Mouse (Mus musculus) ovary, postnatal 14 days (tissue): ENCODE data around the gene Trmt1l.
"Not testable (repeated sequence)": the region's sequence is repeated elsewhere in the genome, so short reads cannot be mapped to it uniquely, and the experiment has no call there.

ENCODE experiments used
- DNase-seq: peaks from one replicate; pipeline ENCODE4 v3.0.0; 2022; ENCODE audit warnings: low spot score

The Trmt1l gene

DNA sequence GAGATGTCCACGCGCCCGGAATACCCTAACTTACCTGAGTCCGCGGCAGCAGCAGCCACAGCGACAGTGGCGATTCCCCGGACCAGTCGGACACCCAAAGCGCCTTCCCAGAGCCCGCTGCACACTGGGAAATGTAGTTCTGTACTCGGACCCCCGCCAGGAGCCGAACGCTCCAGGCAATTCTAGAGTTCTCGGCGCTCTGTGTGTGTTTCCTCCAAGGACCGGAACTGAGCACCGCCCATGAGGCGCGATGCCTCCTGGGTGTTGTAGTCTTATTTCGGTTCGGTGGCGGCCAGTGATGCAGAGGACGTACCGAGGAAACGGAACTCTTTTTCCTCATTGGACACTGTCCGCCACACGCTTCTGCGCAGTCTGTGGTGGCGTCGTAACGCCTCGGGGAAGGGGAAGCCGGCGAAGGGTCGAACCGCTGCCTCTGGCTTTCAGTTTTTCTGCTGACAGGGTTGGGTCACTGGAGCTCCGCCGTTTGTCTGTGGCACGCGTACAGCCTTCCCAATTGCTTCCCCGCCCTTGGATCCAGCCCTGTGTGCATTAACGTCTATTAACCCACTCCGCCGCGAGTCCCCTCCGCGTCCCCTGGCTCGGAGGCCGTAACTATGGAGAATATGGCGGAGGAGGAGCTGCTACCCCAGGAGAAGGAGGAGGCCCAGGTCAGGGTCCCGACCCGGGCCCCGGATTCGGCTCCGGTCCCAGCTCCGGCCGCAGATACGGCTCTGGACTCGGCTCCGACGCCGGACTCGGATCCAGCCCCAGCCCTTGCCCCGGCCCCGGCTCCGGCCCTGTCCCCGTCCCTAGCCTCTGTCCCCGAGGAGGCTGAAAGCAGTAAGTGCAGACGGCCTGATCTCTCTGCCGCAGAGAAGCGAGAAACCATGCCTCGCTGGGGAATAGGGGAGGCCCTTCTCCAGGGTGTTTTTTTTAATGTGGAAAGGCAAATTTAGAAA is at the start of gene Trmt1l, which contains the start of gene Swt1:
Gene Trmt1l, plus strand, starts transcription at position 280 of the 959 bp plus-strand sequence.
Gene Swt1, minus strand, starts transcription at position 193 of the 959 bp plus-strand sequence.
- peak; percentile 93 for DNase-seq

DNA sequence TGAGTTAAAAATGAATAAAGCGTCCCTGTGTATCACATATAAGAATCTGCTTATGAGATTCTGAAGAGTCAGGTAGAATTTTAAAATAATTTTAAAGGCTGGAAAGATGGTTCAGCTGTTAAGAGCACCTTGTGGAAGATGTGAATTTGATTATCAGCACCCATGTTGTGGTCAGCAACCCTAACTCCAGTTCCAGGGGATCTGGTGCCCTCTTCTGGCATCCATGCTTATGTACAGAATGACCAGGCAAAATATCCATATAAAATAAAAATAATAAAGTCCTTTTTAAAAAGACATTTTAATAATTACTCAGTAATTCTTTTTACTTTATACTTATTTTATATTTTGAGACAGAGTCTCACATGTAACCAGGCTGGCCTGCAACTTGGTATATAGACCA is 38.3 kb upstream of the Trmt1l start:
- DNase-seq: no peak

DNA sequence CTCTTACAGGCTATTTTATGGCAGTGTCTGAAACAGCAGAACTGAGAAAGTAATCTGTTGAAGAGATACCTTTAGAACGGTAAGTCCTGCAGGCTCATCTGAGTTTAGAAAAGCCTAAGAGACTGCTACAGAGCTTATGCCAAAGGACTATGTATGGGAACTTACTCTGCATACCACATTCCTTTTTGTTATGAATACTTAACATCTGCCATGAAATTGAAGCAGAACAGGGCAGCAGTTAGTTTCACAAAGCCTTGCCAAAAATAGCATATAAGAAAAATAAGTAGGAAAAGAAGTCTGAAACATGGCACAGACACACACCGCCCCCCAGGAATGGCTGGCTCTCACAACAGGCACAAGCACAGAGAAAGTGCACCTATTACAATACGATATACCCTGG is 18.5 kb upstream of the Trmt1l start:
- no peak for DNase-seq

DNA sequence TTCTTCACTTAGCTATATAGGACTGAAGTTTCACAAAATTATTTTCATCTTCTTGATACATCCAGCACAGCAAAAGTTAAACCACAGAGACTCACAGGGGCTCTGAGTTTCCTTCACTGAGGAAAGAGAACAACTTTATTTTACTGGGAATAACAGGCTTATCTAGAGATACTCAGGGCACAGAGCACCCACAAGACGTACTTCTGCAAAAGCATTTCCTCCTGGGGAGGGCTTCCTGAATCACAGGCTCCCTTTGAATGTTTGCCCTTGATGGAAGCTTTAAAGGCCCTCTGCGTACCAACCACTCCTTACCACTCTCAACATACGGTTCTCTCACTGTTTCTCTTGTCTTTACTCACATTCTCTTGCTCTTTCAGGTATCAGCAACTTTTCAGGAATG is 6.2 kb upstream of the Trmt1l start:
- DNase-seq: no peak

DNA sequence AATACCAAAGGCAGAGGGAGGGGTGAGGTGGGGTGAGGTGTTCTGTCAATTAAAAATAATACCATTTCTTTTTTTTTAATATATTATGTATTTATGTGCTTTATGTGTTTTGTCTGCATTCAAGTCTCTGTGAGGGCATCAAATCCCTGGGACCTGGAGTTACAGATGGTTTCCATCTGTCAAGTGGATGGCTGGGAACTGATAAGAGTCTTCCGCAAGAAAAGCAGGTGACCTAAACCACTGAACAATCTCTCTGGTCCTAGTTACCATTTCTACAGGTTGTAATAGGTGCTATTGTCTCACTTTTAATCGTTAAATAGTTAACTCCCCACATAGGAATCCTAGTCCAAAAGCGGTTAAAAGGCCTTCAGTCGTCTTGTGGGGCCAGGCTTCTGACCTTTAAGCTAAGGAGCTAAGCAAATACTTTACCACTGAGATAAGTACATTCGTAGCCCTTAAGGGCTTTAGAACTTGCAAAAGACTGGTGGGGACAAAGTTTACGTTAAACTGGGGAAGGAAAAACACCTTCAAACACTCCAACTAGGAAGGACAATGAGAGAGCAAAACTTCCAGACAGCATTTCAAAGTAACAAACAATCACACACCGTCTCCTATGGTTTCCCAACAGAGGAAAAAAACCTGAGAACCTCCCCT is 1.3 kb upstream of the Trmt1l start:
- no peak for DNase-seq

DNA sequence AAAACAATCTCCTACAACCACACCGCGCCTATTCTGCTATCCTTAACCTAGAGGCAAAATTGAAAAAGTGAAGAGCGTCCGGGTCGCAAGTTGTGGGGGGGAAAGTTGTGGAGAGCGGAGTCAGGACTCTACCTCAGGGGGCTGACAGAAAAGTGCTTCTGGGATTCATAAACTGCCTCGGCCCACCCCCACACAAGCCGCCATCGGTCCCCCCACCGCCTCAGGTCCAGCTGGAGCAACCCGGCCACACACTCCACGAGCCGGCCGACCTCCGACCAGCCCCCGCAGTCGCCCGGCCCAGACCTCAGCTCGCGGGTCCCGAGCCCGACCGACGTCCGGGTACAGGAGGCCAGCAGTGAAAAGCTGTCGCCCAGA is 467 bp upstream of the Trmt1l start:
- no peak for DNase-seq

DNA sequence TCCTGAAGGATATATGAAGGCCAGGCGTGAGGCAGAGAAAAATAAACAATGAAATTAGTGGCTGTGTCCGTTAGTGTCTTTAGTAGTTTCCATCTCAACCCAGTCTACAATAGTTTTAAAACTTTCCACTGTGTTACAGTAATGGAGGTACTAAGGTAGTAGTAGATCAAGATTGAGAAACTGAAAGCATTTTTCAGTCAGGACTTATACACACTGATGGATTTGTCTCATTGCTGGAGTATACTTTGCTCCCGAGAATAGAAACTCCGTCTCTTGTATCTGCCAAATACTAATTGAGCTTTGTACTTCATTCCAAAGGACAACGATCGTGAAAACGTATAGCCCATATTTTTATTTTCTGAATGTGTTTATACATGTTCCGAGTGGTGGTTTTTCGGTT is 974 bp downstream of the Trmt1l start:
- no peak for DNase-seq

DNA sequence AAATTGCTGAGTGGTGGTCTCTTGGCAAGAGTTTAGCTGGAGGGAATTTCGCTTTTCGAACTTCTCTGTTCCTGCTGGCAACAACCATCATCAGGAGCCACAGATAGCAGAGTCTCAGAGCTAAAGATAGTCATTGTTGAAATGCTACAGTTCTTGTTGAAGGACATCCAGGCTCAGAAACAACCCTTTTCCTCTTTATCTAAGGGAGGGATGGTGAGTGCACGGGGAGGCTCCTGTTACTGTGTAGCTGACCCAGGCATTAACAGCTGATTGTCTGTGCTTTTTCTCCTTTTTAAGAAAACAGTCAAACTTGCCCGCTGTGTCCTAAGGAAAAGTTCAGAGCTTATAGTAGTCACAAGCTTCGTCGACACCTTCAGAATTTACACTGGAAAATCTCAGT is 7.1 kb downstream of the Trmt1l start:
- DNase-seq: no peak

DNA sequence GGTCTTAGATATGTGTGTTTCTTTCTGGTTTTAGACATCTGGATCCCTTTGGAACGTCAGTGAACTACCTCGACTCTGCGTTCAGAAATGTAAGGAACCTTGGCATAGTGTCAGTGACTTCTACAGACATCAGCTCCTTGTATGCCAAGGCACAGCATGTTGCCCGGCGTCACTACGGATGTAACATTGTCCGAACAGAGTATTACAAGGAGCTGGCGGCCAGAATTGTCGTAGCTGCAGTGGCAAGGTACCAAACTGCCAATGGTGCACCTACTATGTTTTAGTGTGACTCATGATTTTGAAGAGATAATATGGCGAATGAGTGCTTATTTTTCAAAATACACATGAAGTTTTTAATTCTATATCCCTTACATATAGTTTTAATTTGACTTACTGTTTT is 21.5 kb downstream of the Trmt1l start:
- no peak for DNase-seq

DNA sequence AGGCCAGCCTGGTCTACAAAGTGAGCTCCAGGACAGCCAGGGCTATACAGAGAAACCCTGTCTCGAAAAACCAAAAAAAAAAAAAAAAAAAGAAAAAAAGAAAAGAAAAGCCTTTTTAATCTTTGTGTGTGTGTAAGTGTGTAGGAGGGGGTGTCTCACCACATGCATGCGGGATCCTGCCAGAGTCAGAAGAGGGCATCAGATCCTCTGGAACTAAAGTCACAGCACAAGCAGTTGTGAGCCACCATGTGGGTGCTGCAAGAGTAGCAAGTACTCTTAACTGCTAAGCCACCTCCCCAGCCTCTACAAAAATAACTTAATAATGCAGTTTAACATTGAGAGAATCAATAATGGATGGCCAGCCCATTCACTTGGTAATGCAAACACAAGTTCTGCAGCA is 22.5 kb downstream of the Trmt1l start:
- DNase-seq: no peak

DNA sequence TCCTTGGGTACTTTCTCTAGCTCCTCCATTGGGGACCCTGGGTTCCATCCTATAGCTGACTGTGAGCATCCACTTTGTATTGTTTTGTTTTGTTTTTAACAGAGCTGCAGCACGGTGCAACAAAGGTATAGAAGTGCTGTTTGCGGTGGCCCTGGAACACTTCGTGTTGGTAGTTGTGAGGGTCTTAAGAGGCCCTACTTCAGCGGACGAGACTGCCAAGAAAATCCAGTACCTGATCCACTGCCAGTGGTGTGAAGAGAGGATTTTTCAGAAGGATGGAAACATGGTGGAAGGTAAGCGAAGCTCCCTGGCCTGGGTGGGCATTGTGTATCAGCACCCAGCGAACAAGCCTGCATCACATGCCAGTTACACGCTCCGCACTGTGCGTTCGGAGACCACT is 23.6 kb downstream of the Trmt1l start:
- DNase-seq: no peak

DNA sequence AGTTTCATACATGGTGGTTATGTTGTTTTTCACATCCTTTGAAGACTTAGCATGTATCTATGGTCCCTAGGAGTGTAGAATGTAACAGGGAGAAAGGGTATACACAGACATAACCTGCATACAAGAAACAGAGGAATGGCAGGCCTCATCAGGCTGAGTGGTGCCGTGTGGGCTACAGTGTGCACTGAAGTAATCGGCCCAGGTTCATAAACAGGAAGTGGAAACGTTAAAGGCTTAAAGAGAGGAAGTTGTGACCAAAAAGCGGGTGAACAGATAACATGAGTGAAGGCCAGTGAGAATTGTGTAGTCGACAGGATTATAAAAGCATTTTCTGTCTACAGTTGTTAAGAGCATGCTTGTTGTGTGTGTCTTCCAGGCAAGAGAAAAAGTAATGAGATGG is 28.7 kb downstream of the Trmt1l start:
- DNase-seq: no peak

DNA sequence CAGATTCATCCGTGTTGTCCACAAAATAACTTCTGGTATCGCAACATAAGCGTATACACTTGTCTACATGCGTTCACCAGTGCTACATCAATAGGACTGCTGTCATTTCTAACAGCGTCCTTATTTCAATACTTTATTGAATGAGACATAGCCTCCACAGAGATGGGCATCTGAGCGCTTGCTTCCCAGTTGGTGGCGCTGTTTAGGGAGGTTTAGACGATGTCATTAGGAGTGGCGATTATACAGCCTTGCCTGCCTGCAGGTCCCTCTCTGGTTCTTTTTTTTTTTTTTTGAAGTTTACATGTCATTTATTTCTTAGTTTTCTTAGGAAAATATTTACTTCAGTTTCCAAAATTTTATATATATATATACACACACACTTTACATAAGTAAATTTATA is 32.9 kb downstream of the Trmt1l start:
- DNase-seq: no peak

DNA sequence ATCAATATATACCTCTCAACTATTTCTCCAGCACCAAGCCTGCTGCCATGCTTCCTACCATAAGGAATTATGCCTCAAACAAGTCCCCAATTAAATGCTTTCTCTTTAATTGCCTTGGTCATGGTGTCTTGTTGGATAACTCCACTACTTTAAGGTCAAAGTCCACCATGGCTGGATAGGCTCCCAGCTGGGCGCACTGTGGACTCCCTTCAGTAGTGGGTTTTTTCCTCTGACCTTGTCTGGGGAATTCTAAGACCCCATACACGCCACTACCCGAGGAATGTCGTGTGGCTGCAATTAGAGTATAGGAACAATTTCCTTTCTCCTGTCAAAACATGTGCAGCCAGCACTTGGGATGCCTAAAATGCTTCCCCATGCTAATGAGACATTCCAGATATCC is 36.6 kb downstream of the Trmt1l start:
- DNase-seq: no peak

DNA sequence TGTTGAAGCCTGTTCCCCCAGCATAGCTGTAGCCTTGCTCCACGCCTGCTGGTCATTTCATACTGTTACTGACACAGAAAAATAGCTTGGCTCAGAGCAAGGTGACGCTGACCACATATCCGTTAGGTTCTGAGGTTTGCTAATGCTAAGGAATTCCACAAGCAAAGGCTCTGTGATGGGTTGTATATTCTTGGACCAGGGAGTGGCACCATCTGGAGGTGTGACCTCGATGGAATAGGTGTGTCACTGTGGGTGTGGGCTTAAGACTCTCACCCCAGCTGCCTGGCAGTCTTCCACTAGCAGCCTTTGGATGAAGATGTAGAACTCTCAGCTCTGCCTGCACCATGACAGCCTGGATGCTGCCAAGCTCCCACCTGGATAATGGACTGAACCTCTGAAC is 38.2 kb downstream of the Trmt1l start:
- DNase-seq: no peak

DNA sequence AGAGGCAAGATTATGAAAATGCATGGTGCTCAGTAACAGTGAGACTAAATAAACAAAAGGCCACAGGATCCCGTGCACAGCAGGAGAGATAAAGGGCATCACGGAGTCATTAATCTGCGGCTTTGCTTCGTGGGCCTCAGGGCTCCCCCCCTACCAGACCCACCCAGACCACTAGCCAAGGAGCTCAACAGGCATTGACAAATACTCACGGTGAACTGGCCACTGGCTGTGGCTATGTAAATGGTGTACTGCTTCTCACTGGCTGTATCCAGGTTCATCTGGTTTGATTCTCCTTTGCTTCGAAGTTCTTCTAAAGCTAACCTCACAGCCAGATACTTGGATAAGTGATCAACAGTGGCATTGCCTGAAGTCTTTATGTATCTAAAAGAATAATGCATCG is 43.1 kb downstream of the Trmt1l start:
- DNase-seq: no peak

DNA sequence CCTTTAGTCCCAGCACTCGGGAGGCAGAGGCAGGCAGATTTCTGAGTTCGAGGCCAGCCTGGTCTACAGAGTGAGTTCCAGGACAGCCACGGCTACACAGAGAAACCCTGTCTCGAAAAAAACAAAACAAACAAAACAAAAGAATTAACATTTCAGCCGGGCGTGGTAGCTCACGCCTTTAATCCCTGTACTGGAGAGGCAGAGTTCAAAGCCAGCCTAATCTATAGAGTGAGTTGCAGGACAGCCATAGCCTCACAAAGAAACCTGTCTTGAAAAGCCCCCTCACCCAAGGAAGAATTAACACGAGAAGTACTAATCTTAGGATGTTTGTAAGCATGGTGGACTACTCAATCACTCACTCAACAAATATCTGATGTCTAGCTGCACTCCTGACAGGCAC is 44.0 kb downstream of the Trmt1l start:
- DNase-seq: not testable (repeated sequence)

DNA sequence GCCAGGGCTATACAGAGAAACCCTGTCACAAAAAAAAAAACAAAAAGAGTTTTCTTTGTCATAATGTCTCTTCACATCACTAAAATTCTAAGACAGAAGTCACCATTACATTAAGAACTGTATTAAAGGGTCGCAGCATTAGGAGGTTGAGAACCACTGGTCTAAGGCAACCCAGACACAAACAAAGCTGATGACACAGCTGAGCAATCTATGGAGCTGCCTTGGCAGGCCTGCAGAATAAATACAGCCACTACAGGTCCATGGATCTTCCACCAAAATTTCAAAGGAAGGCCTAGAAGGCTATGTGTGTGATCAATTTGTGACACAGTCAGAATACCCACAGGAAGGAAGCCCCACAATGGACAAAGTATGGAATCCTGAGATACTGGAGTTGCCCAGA is 54.2 kb downstream of the Trmt1l start:
- no peak for DNase-seq

DNA sequence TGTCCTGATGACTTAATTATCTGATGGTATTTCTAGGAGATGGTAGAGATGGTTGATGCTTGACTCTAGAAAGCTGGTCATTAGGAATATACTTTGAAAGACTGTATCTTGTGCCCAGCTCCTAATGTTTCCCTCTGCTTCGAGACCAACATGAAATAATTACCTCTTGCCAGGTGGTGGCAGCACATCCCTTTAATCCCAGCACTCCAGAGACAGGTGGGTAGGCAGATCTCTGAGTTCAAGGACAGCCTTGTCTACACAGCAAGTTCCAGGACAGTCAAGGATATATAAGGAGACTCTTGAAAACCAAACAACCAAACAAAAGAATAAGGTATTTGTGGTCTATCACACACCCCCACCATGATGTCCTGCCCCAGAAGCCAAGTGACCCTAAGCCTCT is 55.2 kb downstream of the Trmt1l start:
- DNase-seq: no peak

DNA sequence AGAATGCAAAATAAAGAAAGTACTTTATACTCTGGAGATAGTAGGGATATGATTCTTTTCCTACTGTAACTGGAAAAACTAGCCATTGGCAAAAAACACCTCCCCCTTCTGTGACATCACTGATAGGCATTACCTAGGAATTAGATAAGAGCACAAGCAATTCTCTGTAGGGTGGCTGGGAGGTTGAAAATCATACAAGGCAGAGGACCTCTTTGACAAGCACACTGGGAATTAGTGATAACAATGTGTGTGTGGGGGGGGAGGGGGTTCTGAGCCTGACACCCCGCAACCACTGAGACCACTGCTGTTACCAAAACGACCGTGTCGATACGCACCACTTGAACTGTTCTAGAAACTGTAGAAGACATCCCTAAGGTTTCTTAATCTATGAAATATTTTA is 56.4 kb downstream of the Trmt1l start:
- DNase-seq: no peak

DNA sequence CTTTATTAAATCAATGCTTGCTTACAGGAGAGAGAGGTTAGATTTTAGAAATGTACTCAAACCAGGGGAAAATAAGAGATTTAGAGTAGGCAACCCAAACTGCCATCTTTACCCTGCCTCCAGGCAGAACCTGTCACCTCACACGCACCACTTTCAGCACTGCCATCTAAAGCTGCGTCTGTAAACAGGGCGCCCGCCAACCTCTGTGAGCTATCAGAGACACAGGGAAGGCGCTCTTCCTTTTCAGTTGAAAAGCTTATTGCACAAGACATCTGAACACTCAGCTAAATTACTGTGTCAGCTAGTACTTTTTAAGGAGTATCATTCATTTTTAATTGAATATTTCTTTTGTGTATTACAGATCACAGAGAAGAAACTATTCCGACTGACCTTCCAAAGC is 61.5 kb downstream of the Trmt1l start:
- no peak for DNase-seq

DNA sequence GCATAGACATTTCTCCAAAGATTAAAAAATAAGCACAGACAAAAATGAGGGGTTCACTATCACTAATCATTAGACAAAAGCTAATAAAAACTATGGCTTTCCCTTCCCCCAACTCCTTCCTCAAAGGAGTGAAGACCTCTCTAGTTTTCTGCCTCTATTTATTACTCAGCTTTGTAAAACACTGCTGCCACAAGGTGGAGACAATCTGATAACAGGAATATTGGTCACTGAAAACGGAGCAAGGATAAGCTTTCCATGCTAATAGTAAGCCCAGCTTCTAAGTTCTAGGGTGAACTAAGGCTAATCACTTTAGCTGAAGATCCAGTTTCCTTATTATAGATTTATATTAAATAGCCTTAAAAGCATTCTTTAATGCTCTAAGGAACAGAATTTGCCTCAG is 64.1 kb downstream of the Trmt1l start:
- DNase-seq: no peak

DNA sequence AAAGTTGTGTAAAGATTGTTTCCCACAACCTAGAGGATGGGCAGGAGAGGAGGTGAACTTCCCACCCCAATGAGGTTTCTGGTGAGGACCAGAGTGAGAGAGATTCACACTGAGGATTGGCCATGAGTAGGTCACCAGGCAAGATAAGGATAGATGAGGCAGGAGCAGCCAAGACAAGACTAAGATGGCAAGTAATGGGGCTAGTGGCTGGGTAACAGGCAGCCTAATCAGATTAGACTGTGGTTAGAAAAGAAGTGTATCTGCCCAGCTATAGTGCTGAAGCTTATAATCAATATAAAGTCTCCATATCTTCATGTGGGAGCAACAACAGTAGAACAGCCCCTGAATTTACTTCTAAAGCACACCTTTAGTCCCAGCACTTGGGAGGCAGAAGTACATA is 65.5 kb downstream of the Trmt1l start:
- DNase-seq: no peak

DNA sequence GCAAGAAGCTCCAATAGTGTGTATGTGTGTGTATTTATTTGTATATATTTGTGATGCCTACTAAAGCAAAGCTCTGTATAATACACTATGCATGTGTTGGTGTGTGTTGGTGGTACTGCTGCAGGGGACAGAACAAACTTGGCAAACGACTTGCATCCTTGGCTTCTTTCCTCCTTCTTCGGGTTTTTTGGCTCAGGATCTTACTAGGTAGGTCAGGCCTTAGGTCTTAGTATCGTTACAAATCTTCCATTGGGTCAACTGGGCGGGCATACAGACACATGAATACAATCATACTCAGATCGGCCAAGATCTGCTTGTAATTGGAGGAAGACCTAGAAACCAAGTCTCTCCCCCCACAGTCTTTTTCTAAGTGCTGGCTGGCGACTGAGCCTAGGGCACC is 66.4 kb downstream of the Trmt1l start:
- DNase-seq: no peak
